ENCODE assay signal across 8 mouse cellular contexts in genomic region chr11:55418704-55419061, GRCm38 (mm10). TPM values are rescaled to one million over a fixed set of nuclear protein-coding genes. Genes with fewer than 3 reads are reported as not detected.
A peak's percentile ranks its signal among the peaks of the same experiment; 100 is the strongest.
DNase-seq lines count a peak whose midpoint lies in the region; ATAC-seq and TF ChIP-seq lines count a peak whose summit lies in the region.

No protein-coding gene starts in this region.

- no peak for TF ChIP-seq POLR2A in ES-Bruce4 (IDR thresholded peaks at IDR 0.05; ENCODE audit: insufficient read depth, low read length)

- H3K9me3 ChIP-seq in heart, embryonic 10.5 days, result no peaks in the 10 kb centered on the region
- H3K9me3 ChIP-seq in ES-Bruce4 (replicated peaks; ENCODE audit: control insufficient read depth, insufficient read depth, low read length, poor library complexity, severe bottlenecking), result no peaks in the 10 kb centered on the region
- H3K9me3 ChIP-seq in heart, embryonic 16.5 days (replicated peaks; ENCODE audit: control insufficient read depth, low read length), result no peaks in the 10 kb centered on the region
- no peaks in the 10 kb centered on the region for H3K9me3 ChIP-seq in liver, embryonic 16.5 days (replicated peaks; ENCODE audit: control insufficient read depth, low read length)

- no peak for ATAC-seq in heart, embryonic 16.5 days (replicated peaks; ENCODE audit: extremely low read depth, insufficient read depth, low FRiP score)
- ATAC-seq in liver, embryonic 16.5 days (ENCODE audit: low read depth), result no peak
- no peak for ATAC-seq in megakaryocyte-erythroid progenitor cell, adult 5-6 weeks (replicated peaks; ENCODE audit: low FRiP score, low TSS enrichment, poor library complexity, severe bottlenecking)

- H3K4me3 ChIP-seq in heart, embryonic 10.5 days, result peak overlapping the region; percentile 63
- H3K4me3 ChIP-seq in ES-Bruce4 (ENCODE audit: low read depth, low read length), result peak overlapping the region; percentile 32
- peak overlapping the region; percentile 71 for H3K4me3 ChIP-seq in heart, embryonic 16.5 days (ENCODE audit: low read length)
- H3K4me3 ChIP-seq in liver, embryonic 16.5 days (ENCODE audit: low read depth, low read length), result peak overlapping the region; percentile 32

- no peak for TF ChIP-seq EP300 in ES-Bruce4 (IDR thresholded peaks at IDR 0.05; ENCODE audit: insufficient read depth, low read depth, low read length)

- WGBS in heart, embryonic 10.5 days, result 5% methylated on average over 3 of the region's 3 CpGs
- WGBS in heart, embryonic 16.5 days, result 5% methylated on average over 3 of the region's 3 CpGs
- 24% methylated on average over 3 of the region's 3 CpGs for WGBS in liver, embryonic 16.5 days (ENCODE audit: insufficient replicate concordance)

- peak overlapping the region; percentile 54 for H3K9ac ChIP-seq in ES-Bruce4 (ENCODE audit: low read depth, poor library complexity, severe bottlenecking)
- H3K9ac ChIP-seq in heart, embryonic 16.5 days (ENCODE audit: low read length), result peak overlapping the region; percentile 93
- no peak overlapping the region for H3K9ac ChIP-seq in liver, embryonic 16.5 days (ENCODE audit: low read depth, low read length)

- H3K36me3 ChIP-seq in heart, embryonic 10.5 days, result peaks cover 16% of the 10 kb centered on the region
- H3K36me3 ChIP-seq in ES-Bruce4 (ENCODE audit: control insufficient read depth, insufficient read depth, low read length, poor library complexity, severe bottlenecking), result no peaks in the 10 kb centered on the region
- no peaks in the 10 kb centered on the region for H3K36me3 ChIP-seq in heart, embryonic 16.5 days (ENCODE audit: control insufficient read depth, insufficient read depth)
- H3K36me3 ChIP-seq in liver, embryonic 16.5 days (ENCODE audit: control insufficient read depth, insufficient read depth), result no peaks in the 10 kb centered on the region

- H3K27me3 ChIP-seq in heart, embryonic 10.5 days (ENCODE audit: insufficient read depth, poor library complexity, severe bottlenecking), result no peaks in the 10 kb centered on the region
- no peaks in the 10 kb centered on the region for H3K27me3 ChIP-seq in ES-Bruce4 (ENCODE audit: control insufficient read depth, insufficient read depth, low read length, poor library complexity, severe bottlenecking)
- H3K27me3 ChIP-seq in heart, embryonic 16.5 days (ENCODE audit: control insufficient read depth, insufficient read depth, low read length), result no peaks in the 10 kb centered on the region
- H3K27me3 ChIP-seq in liver, embryonic 16.5 days (ENCODE audit: control insufficient read depth, insufficient read depth, low read depth, low read length), result no peaks in the 10 kb centered on the region; the same call in 1 of the 2 replicates

- peaks cover 77% of the 10 kb centered on the region for H3K4me1 ChIP-seq in heart, embryonic 10.5 days
- H3K4me1 ChIP-seq in ES-Bruce4 (ENCODE audit: control insufficient read depth, insufficient read depth, low read length), result peaks cover 8% of the 10 kb centered on the region
- peaks cover 50% of the 10 kb centered on the region for H3K4me1 ChIP-seq in heart, embryonic 16.5 days (ENCODE audit: control insufficient read depth, insufficient read depth, low read length)
- H3K4me1 ChIP-seq in liver, embryonic 16.5 days (ENCODE audit: control insufficient read depth, low read depth, low read length), result no peaks in the 10 kb centered on the region; the same call in none of the 2 replicates

- H3K27ac ChIP-seq in heart, embryonic 10.5 days, result peak overlapping the region; percentile 97
- H3K27ac ChIP-seq in ES-Bruce4 (ENCODE audit: insufficient read depth, low read length), result peak overlapping the region; percentile 62
- peak overlapping the region; percentile 96 for H3K27ac ChIP-seq in heart, embryonic 16.5 days (ENCODE audit: low read length)
- H3K27ac ChIP-seq in liver, embryonic 16.5 days (ENCODE audit: low read length), result no peak overlapping the region

- H3K4me2 ChIP-seq in heart, embryonic 16.5 days (ENCODE audit: low read depth, low read length), result peak overlapping the region; percentile 81
- H3K4me2 ChIP-seq in liver, embryonic 16.5 days (ENCODE audit: low read depth, low read length), result no peak overlapping the region

- intact Hi-C loops in heart, postnatal 14 days (cut with DNase I), result no loop called here

- no peak for DNase-seq in heart, embryonic 10.5 days (ENCODE audit: low spot score)
- no peak for DNase-seq in heart, postnatal 14 days
- no peak for DNase-seq in spleen, postnatal 36 days (ENCODE audit: low spot score in 2 of 2)
- DNase-seq in cerebellum, postnatal 36 days, result no peak

- no peak for TF ChIP-seq CTCF in ES-Bruce4 (IDR thresholded peaks at IDR 0.05; ENCODE audit: low read depth, low read length)

RNA-seq across cellular contexts. Expression of gene Sparc, which starts 4.3 kb away (rescaled TPM):
- 995 and 1,097 TPM in 2 replicates for polyA plus RNA-seq in heart, embryonic 10.5 days (2016; fragmentation: Nextera tagmentation; extraction: Ambion mirVana)
- total RNA-seq in heart, postnatal 14 days (2021), result 1,000 to 10,000 TPM; 1,338 to 1,403 TPM
- 344 and 354 TPM in 2 replicates for polyA plus RNA-seq in ES-Bruce4 (2011; ENCODE audit: insufficient read depth, insufficient read length, low read depth, missing spikeins)
- 1,876 and 1,966 TPM in 2 replicates for polyA plus RNA-seq in heart, embryonic 16.5 days (2015; fragmentation: Nextera tagmentation; extraction: Ambion mirVana)
- polyA plus RNA-seq in liver, embryonic 16.5 days (2015; fragmentation: Nextera tagmentation; extraction: Ambion mirVana), result 148 and 175 TPM in 2 replicates
- not detected in 2 replicates for total RNA-seq in megakaryocyte-erythroid progenitor cell, adult 5-6 weeks (2014; fragmentation: Nextera tagmentation)
- not detected in 2 replicates for total RNA-seq in megakaryocyte-erythroid progenitor cell, adult 5-6 weeks (2017)

RNA-seq across cellular contexts. Expression of gene Atox1, which starts 42.4 kb away (rescaled TPM):
- 269 and 273 TPM in 2 replicates for polyA plus RNA-seq in heart, embryonic 10.5 days (2016; fragmentation: Nextera tagmentation; extraction: Ambion mirVana)
- total RNA-seq in heart, postnatal 14 days (2021), result 100 to 1,000 TPM; 138 to 146 TPM
- polyA plus RNA-seq in ES-Bruce4 (2011; ENCODE audit: insufficient read depth, insufficient read length, low read depth, missing spikeins), result 120 and 142 TPM in 2 replicates
- polyA plus RNA-seq in heart, embryonic 16.5 days (2015; fragmentation: Nextera tagmentation; extraction: Ambion mirVana), result 213 and 263 TPM in 2 replicates
- polyA plus RNA-seq in liver, embryonic 16.5 days (2015; fragmentation: Nextera tagmentation; extraction: Ambion mirVana), result 195 and 207 TPM in 2 replicates
- 212 and 229 TPM in 2 replicates for total RNA-seq in megakaryocyte-erythroid progenitor cell, adult 5-6 weeks (2014; fragmentation: Nextera tagmentation)
- 42.7 and 68.1 TPM in 2 replicates for total RNA-seq in megakaryocyte-erythroid progenitor cell, adult 5-6 weeks (2017)

RNA-seq across cellular contexts. Expression of gene G3bp1, which starts 50.8 kb away (rescaled TPM):
- polyA plus RNA-seq in heart, embryonic 10.5 days (2016; fragmentation: Nextera tagmentation; extraction: Ambion mirVana), result 164 and 188 TPM in 2 replicates
- 10 to 100 TPM; 40.3 to 44.7 TPM for total RNA-seq in heart, postnatal 14 days (2021)
- polyA plus RNA-seq in ES-Bruce4 (2011; ENCODE audit: insufficient read depth, insufficient read length, low read depth, missing spikeins), result 146 and 147 TPM in 2 replicates
- polyA plus RNA-seq in heart, embryonic 16.5 days (2015; fragmentation: Nextera tagmentation; extraction: Ambion mirVana), result 104 and 106 TPM in 2 replicates
- polyA plus RNA-seq in liver, embryonic 16.5 days (2015; fragmentation: Nextera tagmentation; extraction: Ambion mirVana), result 51.7 and 55.2 TPM in 2 replicates
- total RNA-seq in megakaryocyte-erythroid progenitor cell, adult 5-6 weeks (2014; fragmentation: Nextera tagmentation), result 102 and 106 TPM in 2 replicates
- total RNA-seq in megakaryocyte-erythroid progenitor cell, adult 5-6 weeks (2017), result 128 and 135 TPM in 2 replicates
